Mouse (Mus musculus): ENCODE data around the gene Adprhl2. TPM values are rescaled to one million over a fixed set of nuclear protein-coding genes. Genes with fewer than 3 reads are reported as not detected.

Gene Adprhl2
- polyA plus RNA-seq, 1 experiment: 16.7 TPM

GRCm38 (mm10) chr4:126295152-126295551 lies 26.4 kb downstream of the Adprhl2 start:
- Histone ChIP-seq H3K4me1 (ENCODE audit: control insufficient read depth, insufficient read depth, low read length) (no peaks in the 10 kb centered on the region), H3K27ac (ENCODE audit: insufficient read depth, low read length) (no peak overlapping the region), H3K4me3 (ENCODE audit: insufficient read depth, low read length) (no peak overlapping the region)
- TF ChIP-seq CTCF (IDR thresholded peaks at IDR 0.05; ENCODE audit: borderline replicate concordance, insufficient read depth, low read length) (no peak), POLR2A (IDR thresholded peaks at IDR 0.05; ENCODE audit: low read depth, low read length) (no peak)

GRCm38 (mm10) chr4:126291196-126291595 lies 30.3 kb downstream of the Adprhl2 start:
- no peaks in the 10 kb centered on the region for H3K4me1 ChIP-seq (ENCODE audit: control insufficient read depth, insufficient read depth, low read length)
- no peak overlapping the region for H3K4me3 ChIP-seq (ENCODE audit: insufficient read depth, low read length)
- TF ChIP-seq CTCF (IDR thresholded peaks at IDR 0.05; ENCODE audit: borderline replicate concordance, insufficient read depth, low read length) (no peak), POLR2A (IDR thresholded peaks at IDR 0.05; ENCODE audit: low read depth, low read length) (no peak)
- H3K27ac ChIP-seq (ENCODE audit: insufficient read depth, low read length): 0 out of 2 replicates have a peak overlapping the region, but pooled peaks have one; percentile 7

- H3K27ac ChIP-seq (ENCODE audit: insufficient read depth, low read length): no peak overlapping the region
- no peak overlapping the region for H3K4me3 ChIP-seq (ENCODE audit: insufficient read depth, low read length)
- H3K4me1 ChIP-seq (ENCODE audit: control insufficient read depth, insufficient read depth, low read length): no peaks in the 10 kb centered on the region
- TF ChIP-seq CTCF (IDR thresholded peaks at IDR 0.05; ENCODE audit: borderline replicate concordance, insufficient read depth, low read length) (no peak), POLR2A (IDR thresholded peaks at IDR 0.05; ENCODE audit: low read depth, low read length) (no peak)
Observed at GRCm38 (mm10) chr4:126290314-126290713, 31.2 kb downstream of the Adprhl2 start.

- Histone ChIP-seq H3K27ac (ENCODE audit: insufficient read depth, low read length) (no peak overlapping the region), H3K4me1 (ENCODE audit: control insufficient read depth, insufficient read depth, low read length) (no peaks in the 10 kb centered on the region), H3K4me3 (ENCODE audit: insufficient read depth, low read length) (no peak overlapping the region)
- TF ChIP-seq CTCF (IDR thresholded peaks at IDR 0.05; ENCODE audit: borderline replicate concordance, insufficient read depth, low read length): no peak
- TF ChIP-seq POLR2A (IDR thresholded peaks at IDR 0.05; ENCODE audit: low read depth, low read length): no peak
Observed at GRCm38 (mm10) chr4:126288085-126288666, 33.3 kb downstream of the Adprhl2 start.

GRCm38 (mm10) chr4:126287302-126287995 lies 34.1 kb downstream of the Adprhl2 start:
- Histone ChIP-seq H3K27ac (ENCODE audit: insufficient read depth, low read length) (no peak overlapping the region), H3K4me1 (ENCODE audit: control insufficient read depth, insufficient read depth, low read length) (no peaks in the 10 kb centered on the region), H3K4me3 (ENCODE audit: insufficient read depth, low read length) (no peak overlapping the region)
- TF ChIP-seq POLR2A (IDR thresholded peaks at IDR 0.05; ENCODE audit: low read depth, low read length) (no peak), CTCF (IDR thresholded peaks at IDR 0.05; ENCODE audit: borderline replicate concordance, insufficient read depth, low read length) (no peak)

GRCm38 (mm10) chr4:126286492-126286891 lies 35.0 kb downstream of the Adprhl2 start, which contains the start of gene Col8a2:
Col8a2 (plus strand) TSS chr4:126286793.
- TF ChIP-seq POLR2A (IDR thresholded peaks at IDR 0.05; ENCODE audit: low read depth, low read length): no peak
- Histone ChIP-seq H3K4me1 (ENCODE audit: control insufficient read depth, insufficient read depth, low read length) (no peaks in the 10 kb centered on the region), H3K4me3 (ENCODE audit: insufficient read depth, low read length) (peak within 1 kb of the TSS; percentile 40), H3K27ac (ENCODE audit: insufficient read depth, low read length) (no peak within 1 kb of the TSS)

GRCm38 (mm10) chr4:126283582-126283981 lies 37.9 kb downstream of the Adprhl2 start:
- Histone ChIP-seq H3K4me3 (ENCODE audit: insufficient read depth, low read length) (no peak overlapping the region), H3K27ac (ENCODE audit: insufficient read depth, low read length) (no peak overlapping the region), H3K4me1 (ENCODE audit: control insufficient read depth, insufficient read depth, low read length) (no peaks in the 10 kb centered on the region)
- TF ChIP-seq POLR2A (IDR thresholded peaks at IDR 0.05; ENCODE audit: low read depth, low read length) (no peak), CTCF (IDR thresholded peaks at IDR 0.05; ENCODE audit: borderline replicate concordance, insufficient read depth, low read length) (no peak)

GRCm38 (mm10) chr4:126281706-126282105 lies 39.8 kb downstream of the Adprhl2 start:
- TF ChIP-seq POLR2A (IDR thresholded peaks at IDR 0.05; ENCODE audit: low read depth, low read length): no peak
- no peak for TF ChIP-seq CTCF (IDR thresholded peaks at IDR 0.05; ENCODE audit: borderline replicate concordance, insufficient read depth, low read length)
- H3K4me1 ChIP-seq (ENCODE audit: control insufficient read depth, insufficient read depth, low read length): no peaks in the 10 kb centered on the region
- no peak overlapping the region for H3K4me3 ChIP-seq (ENCODE audit: insufficient read depth, low read length)
- H3K27ac ChIP-seq (ENCODE audit: insufficient read depth, low read length): no peak overlapping the region

- H3K4me3 ChIP-seq (ENCODE audit: insufficient read depth, low read length): no peak overlapping the region
- H3K27ac ChIP-seq (ENCODE audit: insufficient read depth, low read length): no peak overlapping the region
- no peaks in the 10 kb centered on the region for H3K4me1 ChIP-seq (ENCODE audit: control insufficient read depth, insufficient read depth, low read length)
- TF ChIP-seq POLR2A (IDR thresholded peaks at IDR 0.05; ENCODE audit: low read depth, low read length) (no peak), CTCF (IDR thresholded peaks at IDR 0.05; ENCODE audit: borderline replicate concordance, insufficient read depth, low read length) (no peak)
Observed at GRCm38 (mm10) chr4:126278961-126279360, 42.5 kb downstream of the Adprhl2 start.

GRCm38 (mm10) chr4:126278565-126278915 lies 43.0 kb downstream of the Adprhl2 start:
- Histone ChIP-seq H3K27ac (ENCODE audit: insufficient read depth, low read length) (no peak overlapping the region), H3K4me1 (ENCODE audit: control insufficient read depth, insufficient read depth, low read length) (no peaks in the 10 kb centered on the region), H3K4me3 (ENCODE audit: insufficient read depth, low read length) (no peak overlapping the region)
- TF ChIP-seq POLR2A (IDR thresholded peaks at IDR 0.05; ENCODE audit: low read depth, low read length): no peak
